Mouse (Mus musculus) CH12.LX (cell line): ENCODE measurements at regions not wholly inside any gene's neighbourhood (a gene's known extent, or its start where the extent isn't known, plus 50 kb on each side); places are given as distances from the start of the nearest gene placed in this dataset.

Source experiments
- CHD1 ChIP-seq: IDR thresholded peaks from 2 replicates; pipeline ENCODE4 v1.6.1; 2012; ENCODE audit warnings: low read depth, low read length, improper control_type of control experiment, inconsistent platforms
- CTCF ChIP-seq, 2 experiments: IDR thresholded peaks in 1 of 2; conservative IDR thresholded peaks in 1 of 2; 2 replicates each; pipeline ENCODE4 v1.5.1; 2011 to 2012; ENCODE audit warnings: low read depth in 2 of 2, low read length in 2 of 2, improper control_type of control experiment in 1 of 2, inconsistent platforms in 1 of 2, mild to moderate bottlenecking in 1 of 2, moderate library complexity in 1 of 2
- E2F4 ChIP-seq: IDR thresholded peaks from 2 replicates; pipeline ENCODE4 v1.6.1; 2011; ENCODE audit warnings: low read depth, low read length, improper control_type of control experiment; ENCODE audit not compliant: insufficient replicate concordance
- MAX ChIP-seq: IDR thresholded peaks from 2 replicates; pipeline ENCODE4 v1.6.1; 2011; ENCODE audit warnings: low read length, improper control_type of control experiment
- MYC ChIP-seq: IDR thresholded peaks from 2 replicates; pipeline ENCODE4 v1.6.1; 2011; ENCODE audit warnings: low read depth, mild to moderate bottlenecking, improper control_type of control experiment, low read length
- TBP ChIP-seq: conservative IDR thresholded peaks from 2 replicates; pipeline ENCODE4 v1.6.1; 2011; ENCODE audit warnings: low read depth, low read length, improper control_type of control experiment

DNA sequence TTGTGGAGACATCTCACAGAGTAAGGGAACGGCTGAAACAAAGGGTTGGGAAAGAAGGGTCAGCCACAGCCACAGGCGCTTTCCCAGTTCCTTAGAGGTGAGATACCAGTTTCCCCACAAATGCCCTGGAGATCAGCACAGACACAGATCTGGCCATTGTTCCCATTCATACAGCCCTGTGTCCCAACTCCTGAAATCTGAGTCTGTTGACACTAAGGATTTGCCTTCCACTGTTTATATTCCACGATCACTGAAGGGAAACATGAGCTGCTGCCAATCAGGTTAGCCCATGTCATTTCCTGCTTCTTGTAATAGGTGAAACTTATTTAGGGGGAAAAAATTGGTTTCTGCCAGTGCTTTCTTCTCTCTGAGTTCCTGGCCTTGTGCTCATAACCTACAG lies 78.5 kb upstream of the Zcchc2 start:
- no peak for TF ChIP-seq CTCF (conservative IDR thresholded peaks at IDR 0.05 in 1 of 2, IDR thresholded peaks at IDR 0.05 in 1 of 2; ENCODE audit: low read depth in 2 of 2, low read length in 2 of 2)
- no peak for TF ChIP-seq MYC
- no peak for TF ChIP-seq TBP
- TF ChIP-seq E2F4 = no peak
- no peak for TF ChIP-seq MAX
- TF ChIP-seq CHD1 = no peak
